Mouse (Mus musculus): ENCODE measurements around the gene Specc1. TPM values are rescaled to one million over a fixed set of nuclear protein-coding genes. Genes with fewer than 3 reads are reported as not detected.

Specc1 gene
- total and polyA plus RNA-seq, 2 experiments from 2014 or later, result 10.6 to 20.5 TPM

DNA sequence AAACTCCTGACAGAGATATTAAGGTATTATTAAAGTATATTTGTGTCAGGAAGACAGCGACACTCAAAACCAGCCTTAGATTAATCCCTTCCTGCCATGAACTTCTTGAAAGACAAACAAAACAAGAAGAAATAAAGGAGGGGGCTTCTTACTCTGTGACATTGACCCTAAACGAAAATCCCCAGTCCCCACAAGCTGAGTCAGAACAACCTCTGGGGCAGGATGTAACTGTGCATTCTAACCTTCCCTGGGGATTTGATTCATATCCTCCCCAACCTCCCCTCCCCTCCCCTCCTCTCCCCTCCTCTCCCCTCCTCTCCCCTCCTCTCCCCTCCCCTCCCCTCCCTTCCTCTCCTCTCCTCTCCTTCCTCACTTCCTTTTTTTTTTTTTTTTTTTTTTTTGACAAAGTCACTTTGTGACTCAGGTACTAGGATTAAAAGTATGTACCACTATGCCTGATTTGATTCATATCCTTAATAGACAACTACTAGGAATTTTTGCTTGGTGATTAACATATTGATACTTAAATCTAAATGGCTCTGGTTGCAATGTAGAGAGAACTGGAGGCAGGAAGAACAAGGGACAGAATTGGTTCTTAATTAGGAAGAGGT, 174.2 kb downstream of the Specc1 start:
- 36% methylated on average over 2 of the region's 2 CpGs for WGBS
- Histone ChIP-seq H3K9me3 (ENCODE audit: low read length) (no peaks in the 10 kb centered on the region), H3K4me3 (ENCODE audit: low read depth, low read length) (no peak overlapping the region), H3K9ac (no peak overlapping the region), H3K4me1 (ENCODE audit: insufficient read depth) (no peaks in the 10 kb centered on the region), H3K27ac (ENCODE audit: low read depth, low read length) (no peak overlapping the region), H3K4me2 (ENCODE audit: low read depth) (no peak overlapping the region), H3K27me3 (ENCODE audit: insufficient read depth, low read length) (no peaks in the 10 kb centered on the region), H3K36me3 (ENCODE audit: insufficient read depth) (no peaks in the 10 kb centered on the region)
- ATAC-seq (no peak), DNase-seq (no peak)
- no peak for TF ChIP-seq CTCF (IDR thresholded peaks at IDR 0.05; ENCODE audit: low read depth)

DNA sequence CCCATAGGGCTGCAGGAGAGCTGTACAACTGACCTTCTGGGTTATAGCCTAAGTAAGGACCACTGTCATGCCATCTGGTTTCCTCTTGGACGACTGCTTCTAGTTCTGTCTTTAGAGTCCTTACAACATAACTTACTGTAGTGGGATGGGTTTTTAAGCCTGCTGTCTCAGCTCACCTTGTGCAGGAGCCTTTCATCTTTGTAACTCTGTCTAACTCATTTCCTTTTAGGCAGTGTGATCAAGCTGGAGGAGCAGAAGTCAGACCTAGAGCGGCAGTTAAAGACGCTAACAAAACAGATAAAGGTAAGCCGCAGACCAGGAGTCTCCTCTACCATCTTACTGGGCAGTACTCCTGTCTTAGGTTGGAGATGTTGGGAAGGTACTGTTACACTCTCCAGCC, 175.0 kb downstream of the Specc1 start:
- Histone ChIP-seq H3K9ac (no peak overlapping the region), H3K27me3 (ENCODE audit: insufficient read depth, low read length) (no peaks in the 10 kb centered on the region), H3K4me3 (ENCODE audit: low read depth, low read length) (no peak overlapping the region), H3K9me3 (ENCODE audit: low read length) (no peaks in the 10 kb centered on the region), H3K27ac (ENCODE audit: low read depth, low read length) (no peak overlapping the region), H3K4me1 (ENCODE audit: insufficient read depth) (no peaks in the 10 kb centered on the region), H3K4me2 (ENCODE audit: low read depth) (no peak overlapping the region), H3K36me3 (ENCODE audit: insufficient read depth) (no peaks in the 10 kb centered on the region)
- ATAC-seq, result no peak
- no peak for DNase-seq
- 90% methylated on average over 4 of the region's 4 CpGs for WGBS
- TF ChIP-seq CTCF (IDR thresholded peaks at IDR 0.05; ENCODE audit: low read depth), result no peak

- Histone ChIP-seq H3K9ac (no peak overlapping the region), H3K4me1 (ENCODE audit: insufficient read depth) (no peaks in the 10 kb centered on the region), H3K27me3 (ENCODE audit: insufficient read depth, low read length) (no peaks in the 10 kb centered on the region), H3K27ac (ENCODE audit: low read depth, low read length) (no peak overlapping the region), H3K9me3 (ENCODE audit: low read length) (no peaks in the 10 kb centered on the region), H3K4me2 (ENCODE audit: low read depth) (no peak overlapping the region), H3K36me3 (ENCODE audit: insufficient read depth) (no peaks in the 10 kb centered on the region), H3K4me3 (ENCODE audit: low read depth, low read length) (no peak overlapping the region)
- DNase-seq (no peak), ATAC-seq (no peak)
- 93% methylated on average over 2 of the region's 2 CpGs for WGBS
- no peak for TF ChIP-seq CTCF (IDR thresholded peaks at IDR 0.05; ENCODE audit: low read depth)
These were observed 177.6 kb downstream of the Specc1 start for GRCm38 (mm10) chr11:62134191-62134590.

GRCm38 (mm10) chr11:62145216-62146110, 188.9 kb downstream of the Specc1 start:
- Histone ChIP-seq H3K27ac (ENCODE audit: low read depth, low read length) (no peak overlapping the region), H3K9ac (no peak overlapping the region), H3K4me3 (ENCODE audit: low read depth, low read length) (no peak overlapping the region), H3K36me3 (ENCODE audit: insufficient read depth) (no peaks in the 10 kb centered on the region), H3K9me3 (ENCODE audit: low read length) (no peaks in the 10 kb centered on the region), H3K27me3 (ENCODE audit: insufficient read depth, low read length) (no peaks in the 10 kb centered on the region), H3K4me1 (ENCODE audit: insufficient read depth) (no peaks in the 10 kb centered on the region), H3K4me2 (ENCODE audit: low read depth) (no peak overlapping the region)
- TF ChIP-seq CTCF (IDR thresholded peaks at IDR 0.05; ENCODE audit: low read depth), result no peak
- DNase-seq (no peak), ATAC-seq (no peak)
- 83% methylated on average over 7 of the region's 7 CpGs for WGBS

DNA sequence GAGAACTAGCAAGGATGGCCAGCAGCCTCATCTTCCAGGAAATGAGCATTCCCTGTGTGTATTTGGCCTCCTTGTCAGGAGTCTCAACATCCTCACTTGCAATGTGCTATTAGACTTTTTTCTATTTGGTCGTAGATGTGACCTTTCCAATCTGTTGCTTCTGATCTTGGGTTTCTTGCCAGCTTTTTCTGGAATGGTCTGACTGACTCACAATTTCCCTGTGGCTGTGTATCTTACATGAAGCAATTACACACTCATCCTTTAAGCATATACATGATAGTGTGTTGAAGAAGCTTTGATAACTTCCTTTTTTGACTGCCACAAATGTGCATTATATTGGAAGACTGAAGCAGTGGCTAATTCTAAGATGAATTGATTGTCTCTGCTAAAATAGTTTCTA, 190.1 kb downstream of the Specc1 start:
- Histone ChIP-seq H3K4me2 (ENCODE audit: low read depth) (no peak overlapping the region), H3K27me3 (ENCODE audit: insufficient read depth, low read length) (no peaks in the 10 kb centered on the region), H3K9ac (no peak overlapping the region), H3K9me3 (ENCODE audit: low read length) (no peaks in the 10 kb centered on the region), H3K4me1 (ENCODE audit: insufficient read depth) (no peaks in the 10 kb centered on the region), H3K36me3 (ENCODE audit: insufficient read depth) (no peaks in the 10 kb centered on the region), H3K4me3 (ENCODE audit: low read depth, low read length) (no peak overlapping the region), H3K27ac (ENCODE audit: low read depth, low read length) (no peak overlapping the region)
- no peak for TF ChIP-seq CTCF (IDR thresholded peaks at IDR 0.05; ENCODE audit: low read depth)
- no peak for ATAC-seq
- no peak for DNase-seq
- WGBS, result 86% methylated on average over 1 of the region's 1 CpGs

DNA sequence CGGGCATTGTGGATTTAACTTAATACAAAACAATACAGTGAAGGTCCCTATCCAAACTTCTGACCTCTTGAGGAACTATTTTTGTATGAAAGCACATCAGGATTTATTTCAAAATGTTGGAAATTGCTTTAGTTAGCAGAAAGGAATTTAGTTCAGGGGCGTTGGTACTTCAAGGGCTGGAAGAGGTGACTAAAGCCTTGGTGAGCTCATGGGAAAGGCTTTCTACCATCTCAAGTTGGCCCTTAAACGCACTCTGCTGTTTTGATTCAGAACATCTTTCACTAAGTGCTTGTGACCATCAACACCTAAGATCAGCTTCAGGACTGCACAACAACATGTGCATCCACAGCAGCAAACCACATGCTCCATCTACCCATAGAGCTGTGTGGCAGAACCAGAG, 191.5 kb downstream of the Specc1 start:
- H3K27ac ChIP-seq (ENCODE audit: low read depth, low read length), result no peak overlapping the region
- no peak overlapping the region for H3K9ac ChIP-seq
- WGBS, result 95% methylated on average over 3 of the region's 3 CpGs
- no peaks in the 10 kb centered on the region for H3K4me1 ChIP-seq (ENCODE audit: insufficient read depth)
- no peak for TF ChIP-seq CTCF (IDR thresholded peaks at IDR 0.05; ENCODE audit: low read depth)
- H3K9me3 ChIP-seq (ENCODE audit: low read length), result no peaks in the 10 kb centered on the region
- no peak for DNase-seq
- no peak overlapping the region for H3K4me2 ChIP-seq (ENCODE audit: low read depth)
- ATAC-seq, result no peak
- no peaks in the 10 kb centered on the region for H3K27me3 ChIP-seq (ENCODE audit: insufficient read depth, low read length)
- H3K36me3 ChIP-seq (ENCODE audit: insufficient read depth), result no peaks in the 10 kb centered on the region
- H3K4me3 ChIP-seq (ENCODE audit: low read depth, low read length), result no peak overlapping the region

GRCm38 (mm10) chr11:62148449-62148848, 191.9 kb downstream of the Specc1 start:
- DNase-seq (no peak), ATAC-seq (no peak)
- Histone ChIP-seq H3K36me3 (ENCODE audit: insufficient read depth) (no peaks in the 10 kb centered on the region), H3K4me1 (ENCODE audit: insufficient read depth) (no peaks in the 10 kb centered on the region), H3K27ac (ENCODE audit: low read depth, low read length) (no peak overlapping the region), H3K27me3 (ENCODE audit: insufficient read depth, low read length) (no peaks in the 10 kb centered on the region), H3K4me3 (ENCODE audit: low read depth, low read length) (no peak overlapping the region), H3K9ac (no peak overlapping the region), H3K9me3 (ENCODE audit: low read length) (no peaks in the 10 kb centered on the region), H3K4me2 (ENCODE audit: low read depth) (no peak overlapping the region)
- no peak for TF ChIP-seq CTCF (IDR thresholded peaks at IDR 0.05; ENCODE audit: low read depth)
- 92% methylated on average over 6 of the region's 6 CpGs for WGBS

Data from forebrain, postnatal 0 days (tissue).